Mouse (Mus musculus) heart, adult 2 months (tissue): ENCODE measurements around the gene Rnase9. TPM values are rescaled to one million over a fixed set of nuclear protein-coding genes. Genes with fewer than 3 reads are reported as not detected.
A peak's percentile ranks its signal among the peaks of the same experiment; 100 is the strongest.

Experiments
- DNase-seq, 2 experiments: peaks; one replicate each; pipeline ENCODE4 v3.0.0; 2021
- H3K27ac ChIP-seq: fragments of 200-600 bp; 2 replicates; pipeline ENCODE4 v1.8.1; 2022
- H3K27me3 ChIP-seq: fragments of 200-500 bp; 2 replicates; pipeline ENCODE4 v1.6.1; 2012; ENCODE audit warnings: mild to moderate bottlenecking, low read length, inconsistent platforms, mixed read lengths; ENCODE audit not compliant: control insufficient read depth, insufficient read depth
- H3K36me3 ChIP-seq: fragments of 200-500 bp; 2 replicates; pipeline ENCODE4 v1.6.1; 2012; ENCODE audit warnings: low read length, inconsistent platforms; ENCODE audit not compliant: control insufficient read depth, insufficient read depth
- H3K4me1 ChIP-seq: fragments of 200-500 bp; 2 replicates; pipeline ENCODE4 v1.6.1; 2011; ENCODE audit warnings: low read length; ENCODE audit not compliant: control insufficient read depth, insufficient read depth
- H3K4me3 ChIP-seq: fragments of 200-600 bp; 2 replicates; pipeline ENCODE4 v1.8.1; 2022
- H3K79me2 ChIP-seq: fragments of 200-500 bp; replicated peaks from 2 replicates; pipeline ENCODE4 v1.6.1; 2012; ENCODE audit warnings: mild to moderate bottlenecking, inconsistent platforms, low read length, moderate library complexity, mixed read lengths; ENCODE audit not compliant: control insufficient read depth, insufficient read depth
- H3K9ac ChIP-seq: fragments of 200-500 bp; 2 replicates; pipeline ENCODE4 v1.6.1; 2012; ENCODE audit warnings: low read depth, mild to moderate bottlenecking, control low read depth, inconsistent platforms, low read length, mixed read lengths
- CTCF ChIP-seq: fragments of 200-600 bp; IDR thresholded peaks from 2 replicates; pipeline ENCODE4 v1.8.1; 2022; ENCODE audit warnings: antibody characterized with exemption, mild to moderate bottlenecking, moderate library complexity
- EP300 ChIP-seq: fragments of 200-500 bp; IDR thresholded peaks from 2 replicates; pipeline ENCODE4 v1.6.1; 2011; ENCODE audit warnings: low read depth, low read length, control low read depth; ENCODE audit not compliant: insufficient read depth
- POLR2A ChIP-seq: fragments of 200-500 bp; IDR thresholded peaks from 2 replicates; pipeline ENCODE4 v1.6.1; 2011; ENCODE audit warnings: mild to moderate bottlenecking, low read depth, low read length, control low read depth; ENCODE audit not compliant: insufficient read depth
- WGBS: fragments of 180-500 bp; shearing (Covaris S2); methylation state at CpG from one replicate; pipeline ENCODE4 v1.1.7; 2018; 5-methylcytosine and 5-hydroxymethylcytosine counted together
- intact Hi-C: fragments of 180-260 bp; cut with DNase I; formaldehyde crosslinking; loops from one replicate; pipeline ENCODE4 v1.15.1; 2025
- polyA plus RNA-seq: library from polyadenylated mRNA; depleted of rRNA; stranded (reverse); fragments of >200 nt; gene quantifications from 2 replicates; pipeline ENCODE4 v1.2.3, GENCODE M21; 2012
- total RNA-seq, 2 experiments: library from RNA; stranded (reverse); gene quantifications; 2 replicates each; pipeline ENCODE4 v1.2.3; 2021

Rnase9 gene
- total and polyA plus RNA-seq, 3 experiments, result not detected

GRCm38 (mm10) chr14:51079180-51079579, 37.5 kb upstream of the Rnase9 start:
- 98% methylated on average over 1 of the region's 1 CpGs for WGBS
- H3K36me3 ChIP-seq, result no peaks in the 10 kb centered on the region
- no peak overlapping the region for H3K4me3 ChIP-seq
- peaks cover 2% of the 10 kb centered on the region for H3K4me1 ChIP-seq
- H3K9ac ChIP-seq, result no peak overlapping the region
- TF ChIP-seq CTCF (no peak), EP300 (no peak)
- H3K79me2 ChIP-seq, result no peaks in the 10 kb centered on the region
- intact Hi-C loops, result no loop called here
- no peaks in the 10 kb centered on the region for H3K27me3 ChIP-seq
- no peak for DNase-seq
- no peak overlapping the region for H3K27ac ChIP-seq

GRCm38 (mm10) chr14:51074335-51074734, 32.7 kb upstream of the Rnase9 start, which contains the start of gene Olfr750:
Gene Olfr750, minus strand, starts transcription at chr14:51074435.
- no peak for DNase-seq
- 85% methylated on average over 3 of the region's 3 CpGs for WGBS
- H3K9ac ChIP-seq, result no peak within 1 kb of the TSS
- no peak for TF ChIP-seq CTCF
- TF ChIP-seq POLR2A, result no peak
- no peak for TF ChIP-seq EP300
- H3K36me3 ChIP-seq, result no peaks in the 10 kb centered on the region
- H3K4me3 ChIP-seq, result no peak within 1 kb of the TSS
- peaks cover 2% of the 10 kb centered on the region; the same call in 1 of the 2 replicates for H3K4me1 ChIP-seq
- intact Hi-C loops, result no loop called here
- no peaks in the 10 kb centered on the region for H3K79me2 ChIP-seq
- no peaks in the 10 kb centered on the region for H3K27me3 ChIP-seq
- no peak within 1 kb of the TSS for H3K27ac ChIP-seq

GRCm38 (mm10) chr14:51069617-51070016, 27.9 kb upstream of the Rnase9 start:
- intact Hi-C loops, result no loop called here
- WGBS, result 84% methylated on average over 2 of the region's 2 CpGs
- no peak overlapping the region for H3K27ac ChIP-seq
- peak in 1 of 2 experiments; percentile 20 for DNase-seq
- no peak overlapping the region for H3K4me3 ChIP-seq
- H3K79me2 ChIP-seq, result no peaks in the 10 kb centered on the region
- no peaks in the 10 kb centered on the region for H3K27me3 ChIP-seq
- H3K4me1 ChIP-seq, result peaks cover 2% of the 10 kb centered on the region; the same call in 1 of the 2 replicates
- no peaks in the 10 kb centered on the region for H3K36me3 ChIP-seq
- no peak overlapping the region for H3K9ac ChIP-seq
- TF ChIP-seq EP300 (no peak), POLR2A (no peak), CTCF (peak; percentile 54)

- DNase-seq, result no peak
- Histone ChIP-seq H3K4me3 (no peak overlapping the region), H3K4me1 (peaks cover 2% of the 10 kb centered on the region; the same call in 1 of the 2 replicates), H3K27me3 (no peaks in the 10 kb centered on the region), H3K79me2 (no peaks in the 10 kb centered on the region), H3K9ac (no peak overlapping the region), H3K27ac (no peak overlapping the region), H3K36me3 (no peaks in the 10 kb centered on the region)
- WGBS, result 89% methylated on average over 5 of the region's 5 CpGs
- intact Hi-C loops, result no loop called here
- no peak for TF ChIP-seq EP300
- no peak for TF ChIP-seq POLR2A
- TF ChIP-seq CTCF, result no peak
Observed at GRCm38 (mm10) chr14:51068956-51069355, 27.3 kb upstream of the Rnase9 start.

GRCm38 (mm10) chr14:51060761-51061160, 19.1 kb upstream of the Rnase9 start:
- peaks cover 2% of the 10 kb centered on the region; the same call in 1 of the 2 replicates for H3K4me1 ChIP-seq
- intact Hi-C loops, result loop anchor here (5.0 kb wide), 1 partner anchor 103 kb away; the partner anchor contains the start of gene Pnp2
- H3K4me3 ChIP-seq, result no peak overlapping the region
- no peak overlapping the region for H3K9ac ChIP-seq
- TF ChIP-seq CTCF (no peak), POLR2A (no peak), EP300 (no peak)
- no peaks in the 10 kb centered on the region for H3K27me3 ChIP-seq
- 96% methylated on average over 5 of the region's 5 CpGs for WGBS
- no peak overlapping the region for H3K27ac ChIP-seq
- H3K79me2 ChIP-seq, result no peaks in the 10 kb centered on the region
- DNase-seq, result no peak
- no peaks in the 10 kb centered on the region for H3K36me3 ChIP-seq

- no peak within 1 kb of the TSS for H3K9ac ChIP-seq
- TF ChIP-seq EP300, result no peak
- TF ChIP-seq CTCF, result no peak
- TF ChIP-seq POLR2A, result no peak
- 26% methylated on average over 9 of the region's 9 CpGs for WGBS
- H3K4me1 ChIP-seq, result no peaks in the 10 kb centered on the region
- no peak within 1 kb of the TSS for H3K27ac ChIP-seq
- intact Hi-C loops, result no loop called here
- H3K4me3 ChIP-seq, result no peak within 1 kb of the TSS
- H3K36me3 ChIP-seq, result no peaks in the 10 kb centered on the region
- no peak for DNase-seq
- no peaks in the 10 kb centered on the region for H3K27me3 ChIP-seq
- H3K79me2 ChIP-seq, result no peaks in the 10 kb centered on the region
Observed at GRCm38 (mm10) chr14:51057401-51057831, 15.7 kb upstream of the Rnase9 start, which contains the start of gene Rnase12. Gene Rnase12, minus strand, starts transcription at chr14:51057661.
